Mouse (Mus musculus): ENCODE measurements around the gene Ofd1.

Gene Ofd1

DNA sequence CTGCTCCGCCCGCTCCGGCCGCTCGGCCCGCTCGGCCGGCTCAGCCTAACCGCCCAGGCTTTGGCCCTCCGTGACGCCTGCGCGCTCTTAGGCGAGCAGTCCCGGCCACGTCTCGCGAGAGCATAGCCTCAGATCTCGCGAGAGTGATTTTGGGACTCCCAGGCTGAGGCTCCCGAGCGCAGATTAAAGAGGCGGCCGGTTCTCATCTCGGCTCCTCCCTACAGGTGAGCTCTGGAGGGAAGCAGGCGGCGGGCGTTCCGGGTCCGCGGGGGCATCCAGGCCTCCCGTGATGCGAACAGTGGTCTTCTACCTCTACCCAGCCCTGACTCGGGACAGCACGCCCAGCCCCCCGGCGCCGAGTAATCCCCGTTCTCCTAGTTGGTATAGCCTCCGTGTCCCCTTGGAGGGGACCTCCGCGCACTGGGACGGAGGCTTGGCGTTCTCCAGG, at the start of gene Ofd1:
TSS of gene Ofd1 (minus strand) at position 89 of the 448 bp plus-strand sequence.
- DNase-seq (ENCODE audit: low spot score in 2 of 2), result peak; percentile 77 to 90

DNA sequence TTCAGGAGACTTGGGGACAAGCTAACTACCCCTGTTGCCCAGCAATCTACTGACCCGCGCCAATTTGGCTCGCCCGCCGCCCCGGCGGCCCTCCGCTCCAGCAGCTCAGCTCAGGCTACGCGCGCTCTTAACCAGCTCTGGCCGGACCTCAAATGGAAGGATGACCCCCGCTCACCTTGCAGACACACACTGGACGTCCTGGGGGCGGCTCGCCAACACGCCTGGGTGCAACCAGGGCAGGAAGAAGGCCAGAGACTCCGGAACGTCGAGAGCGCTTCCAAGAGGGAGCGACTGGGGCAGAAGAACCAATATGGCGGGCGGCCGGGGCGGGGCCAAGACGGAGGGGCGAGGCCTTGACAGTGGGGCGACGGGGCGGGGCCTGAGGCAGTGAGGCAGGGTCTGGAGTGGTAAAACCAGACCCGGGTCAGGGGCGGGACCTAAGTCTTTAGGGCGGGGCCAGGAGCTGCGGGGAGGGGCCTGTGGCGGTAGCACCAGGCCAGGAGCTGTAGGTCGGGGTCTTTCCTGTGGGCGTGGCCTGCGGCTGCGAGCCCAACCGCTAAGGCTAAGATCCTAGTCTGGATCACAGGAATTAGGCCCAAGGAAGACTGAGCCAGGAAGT, 39.0 kb upstream of the Ofd1 start, which contains the start of gene Rab9:
TSS of gene Rab9 (minus strand) at position 503 of the 619 bp plus-strand sequence.
- peak; percentile 85 for DNase-seq (ENCODE audit: low spot score in 2 of 2)

DNA sequence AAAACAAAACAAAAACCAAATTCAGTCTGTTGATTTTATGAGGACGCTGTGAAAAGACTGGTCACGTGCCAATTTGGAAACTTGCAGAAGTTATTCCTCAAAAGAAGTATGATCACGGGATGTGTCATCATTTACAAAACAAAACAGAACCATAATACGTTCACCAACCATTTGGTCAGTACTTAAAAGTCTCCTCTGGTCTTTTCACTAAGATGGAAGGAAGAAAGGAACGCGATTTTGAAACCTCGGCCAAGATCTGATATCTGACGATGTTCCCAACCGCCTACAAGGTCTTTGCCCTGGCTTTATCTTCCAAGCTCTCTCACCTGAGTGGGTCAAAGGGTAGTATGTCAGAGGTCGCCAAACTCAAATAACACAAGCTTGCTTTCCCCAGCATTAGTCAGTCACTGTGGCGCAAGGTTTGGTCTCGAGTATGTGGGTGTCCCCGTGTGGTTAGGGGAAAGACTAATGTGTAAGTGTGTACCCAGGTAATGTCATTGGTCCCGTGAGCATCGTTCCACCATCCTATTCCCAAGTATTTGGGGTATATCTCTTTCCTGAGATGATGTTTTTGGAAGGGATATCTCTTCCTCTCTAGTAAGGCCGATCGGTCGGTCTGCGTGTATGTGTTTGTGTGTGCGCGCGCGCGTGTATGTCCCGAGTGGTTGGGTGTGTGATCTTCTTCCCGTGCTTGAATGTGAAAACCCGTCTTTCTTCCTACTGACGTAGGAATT, 38.3 kb upstream of the Ofd1 start:
- peak in 1 of 2 experiments; percentile 5 for DNase-seq (ENCODE audit: low spot score in 2 of 2)

DNA sequence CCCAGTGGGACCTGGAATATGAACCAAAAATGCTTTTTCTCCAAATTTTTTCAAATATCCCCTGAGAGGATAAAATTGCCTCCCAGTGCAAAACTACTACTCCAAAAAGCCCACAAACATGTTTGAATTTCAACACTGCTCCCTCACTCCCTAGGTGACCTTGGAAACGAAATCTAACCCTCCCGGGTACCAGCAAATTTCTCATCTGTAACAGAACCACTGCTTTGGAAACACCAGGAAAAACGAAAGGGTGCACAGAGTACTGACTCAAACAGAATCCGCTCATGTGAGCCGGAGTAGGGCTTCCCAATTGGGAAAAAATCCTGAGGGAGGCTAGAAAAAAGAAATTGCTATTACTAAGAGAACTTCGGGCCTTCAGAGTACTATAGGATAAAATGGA, 36.9 kb upstream of the Ofd1 start:
- no peak for DNase-seq (ENCODE audit: low spot score in 2 of 2)

DNA sequence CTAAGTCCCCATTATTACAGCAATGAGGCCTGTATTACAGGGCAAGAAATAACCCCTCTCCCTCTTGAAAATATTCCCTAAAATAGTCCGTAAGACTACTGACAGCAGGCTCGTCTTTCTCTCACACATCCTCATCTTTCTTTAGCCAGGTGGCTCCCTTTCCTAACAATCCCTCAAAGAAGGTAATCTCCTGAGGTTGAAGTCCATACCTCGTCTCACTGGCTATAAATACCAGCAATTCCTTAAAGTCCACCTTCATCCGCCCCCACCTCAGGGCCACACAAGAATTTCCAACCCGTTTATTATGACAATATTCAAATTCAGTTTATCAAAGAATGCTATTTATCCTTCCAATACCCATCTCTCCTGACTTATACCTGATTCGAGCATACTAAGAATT, 32.1 kb upstream of the Ofd1 start:
- DNase-seq (ENCODE audit: low spot score in 2 of 2), result no peak

DNA sequence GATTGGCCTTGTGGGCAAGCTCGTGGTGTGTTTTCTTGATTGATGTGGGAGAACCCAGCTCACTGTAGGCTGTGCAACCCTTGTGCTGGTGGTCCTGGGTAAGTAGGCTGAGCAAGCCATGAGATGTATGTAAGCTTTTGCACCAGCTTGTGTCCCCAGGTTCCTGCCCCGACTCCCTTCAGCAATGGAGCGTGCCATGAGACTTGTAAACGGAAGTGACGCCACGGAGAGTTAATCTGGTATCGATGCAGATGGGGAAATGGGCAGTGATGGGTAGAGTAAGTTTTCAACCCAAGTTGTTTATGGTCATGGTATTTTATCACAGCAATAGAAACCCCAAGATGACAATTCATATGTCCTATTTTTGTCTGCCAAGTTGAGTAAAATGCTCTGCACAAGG, 27.8 kb upstream of the Ofd1 start:
- DNase-seq (ENCODE audit: low spot score in 2 of 2), result no peak

DNA sequence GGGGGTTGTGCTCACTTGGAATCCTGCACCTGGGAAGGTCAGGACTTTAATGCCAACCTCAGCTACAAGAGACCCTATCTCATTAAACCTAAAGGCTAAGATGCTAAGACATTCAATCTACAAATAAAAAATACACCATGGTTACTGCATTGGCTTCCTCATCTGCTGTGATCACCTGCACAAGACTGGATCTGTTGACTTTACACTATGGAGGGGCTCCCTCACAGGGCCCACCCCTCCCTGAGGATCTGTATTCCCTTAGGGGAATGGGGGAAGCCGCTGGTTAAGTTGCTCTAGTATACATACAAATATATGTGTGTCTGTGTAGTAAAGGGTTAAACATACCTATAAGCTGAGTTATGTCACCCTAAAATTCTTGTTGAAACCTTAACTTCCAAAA, 15.0 kb upstream of the Ofd1 start:
- no peak for DNase-seq (ENCODE audit: low spot score in 2 of 2)

DNA sequence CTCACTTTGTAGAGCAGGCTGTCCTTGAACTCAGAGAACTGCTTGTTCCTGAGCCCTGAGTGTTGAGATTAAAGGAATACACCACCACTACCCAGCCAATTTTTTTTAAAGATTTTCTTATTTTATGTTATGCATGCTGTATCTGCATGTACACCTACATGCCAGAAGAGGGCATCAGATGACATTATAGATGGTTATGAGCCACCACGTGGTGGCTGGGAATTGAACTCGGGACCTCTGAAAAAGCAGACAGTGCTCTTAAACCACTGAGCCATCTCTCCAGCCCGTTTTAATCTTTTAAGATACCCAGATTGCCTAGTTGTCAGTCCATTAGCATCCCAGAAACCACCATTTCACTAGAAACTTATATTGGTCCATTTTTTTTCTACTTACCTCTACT, 13.8 kb upstream of the Ofd1 start:
- DNase-seq (ENCODE audit: low spot score in 2 of 2), result no peak

DNA sequence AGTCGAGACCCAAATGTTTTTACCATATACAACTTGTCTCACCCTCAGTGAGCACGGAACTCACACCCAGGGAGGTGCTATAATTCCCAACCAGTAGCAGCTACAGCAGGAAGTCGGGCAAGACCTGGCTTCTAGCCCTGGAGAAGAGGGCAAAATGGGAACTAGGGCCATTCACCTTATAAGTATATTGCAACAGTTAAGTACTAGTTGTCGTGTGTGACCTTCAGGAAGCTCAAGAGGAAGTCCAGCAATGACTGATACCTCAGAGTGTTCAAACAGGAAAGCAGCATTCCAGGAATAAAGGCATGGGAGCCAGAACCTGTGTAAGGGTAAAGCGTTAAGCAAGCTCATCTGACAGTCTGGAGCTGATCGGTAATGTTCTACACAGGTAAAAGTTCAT, 13.0 kb upstream of the Ofd1 start:
- no peak for DNase-seq (ENCODE audit: low spot score in 2 of 2)

DNA sequence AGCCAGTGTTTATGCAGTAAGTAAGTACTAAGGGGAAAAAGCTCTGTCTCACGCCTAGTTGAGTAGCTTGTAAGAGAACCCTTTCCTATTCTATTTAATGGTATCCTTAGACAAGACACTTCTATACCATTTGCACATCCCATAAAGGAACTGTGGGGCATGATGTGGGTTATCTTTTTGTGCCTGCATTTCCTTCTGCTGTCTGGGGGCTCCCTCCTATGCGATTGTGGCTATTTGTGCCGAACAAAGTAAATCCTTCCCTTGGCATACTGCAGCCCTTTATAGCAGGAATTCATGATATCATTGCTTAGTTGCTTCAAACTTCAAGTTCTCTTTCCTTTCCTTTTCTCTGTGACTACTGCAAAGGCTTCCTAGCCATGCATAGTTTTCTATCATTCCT, 4.0 kb upstream of the Ofd1 start:
- DNase-seq (ENCODE audit: low spot score in 2 of 2), result no peak

DNA sequence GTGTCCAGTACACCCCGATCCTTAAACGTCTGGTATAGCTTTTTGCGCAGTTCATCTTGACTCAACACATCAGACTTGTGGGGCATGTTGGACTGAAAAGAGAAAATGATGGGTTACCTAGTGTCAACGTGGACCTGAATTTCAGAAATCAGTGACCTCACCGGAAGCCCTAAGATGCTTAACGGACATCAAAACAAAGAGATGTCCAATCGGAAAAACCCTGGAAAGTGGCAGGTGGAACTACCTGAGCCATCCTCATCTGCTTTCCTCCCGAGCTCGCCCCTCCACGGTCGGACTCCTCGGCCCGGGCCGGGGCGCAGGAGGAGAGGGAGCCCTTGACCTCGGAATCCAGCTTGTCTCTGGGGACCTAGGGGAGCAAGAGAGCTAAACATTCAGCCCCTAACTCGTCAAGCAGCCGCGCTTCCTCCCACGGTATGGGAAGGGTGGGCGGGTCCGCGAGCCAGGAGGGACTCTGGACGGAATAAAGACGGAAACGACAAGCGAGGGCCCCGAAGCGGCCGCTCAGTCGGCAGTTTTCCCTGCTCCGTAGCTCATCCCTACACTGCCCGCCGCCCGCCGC, 378 bp downstream of the Ofd1 start, which contains the start of gene Trappc2:
TSS of gene Trappc2 (plus strand) at position 539 of the 580 bp plus-strand sequence.
- DNase-seq (ENCODE audit: low spot score in 2 of 2), result peak in 1 of 2 experiments; percentile 6

DNA sequence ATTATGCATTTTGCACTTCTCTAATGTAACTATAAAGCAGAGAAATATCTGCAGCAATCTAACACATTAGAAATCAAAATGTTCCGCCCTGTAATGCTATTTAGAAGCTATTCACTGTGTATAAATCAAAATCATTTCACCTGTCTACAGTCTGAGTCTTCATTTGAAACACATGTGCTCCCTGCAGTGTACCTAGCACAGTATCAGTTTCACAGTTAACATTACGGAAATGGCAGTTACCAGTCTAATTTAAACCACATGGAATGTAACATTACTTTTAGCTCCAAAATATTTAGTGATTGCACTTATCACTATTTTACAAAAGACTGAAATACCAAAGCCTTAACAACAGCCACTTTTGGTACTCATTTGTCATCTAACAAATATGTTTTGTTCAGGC, 5.7 kb downstream of the Ofd1 start:
- DNase-seq (ENCODE audit: low spot score in 2 of 2), result no peak

DNA sequence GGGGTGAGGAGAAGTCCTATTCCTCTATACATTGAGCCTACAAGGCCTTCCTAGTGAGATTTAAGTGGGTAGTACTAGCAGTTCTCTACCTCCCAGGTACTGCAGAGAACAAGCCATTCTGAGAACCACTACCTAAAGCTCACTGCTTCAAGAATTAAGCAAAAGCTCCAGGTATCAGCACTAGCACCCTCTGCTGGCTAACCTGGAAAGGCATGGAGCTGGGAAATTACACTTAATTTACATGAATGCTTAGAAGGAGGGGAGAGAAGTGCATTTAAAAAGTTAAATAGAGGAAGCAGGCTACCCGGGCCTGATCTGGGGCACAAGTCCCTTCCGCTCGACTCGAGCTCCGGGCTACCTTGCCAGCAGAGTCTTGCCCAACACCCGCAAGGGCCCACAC, 24.3 kb downstream of the Ofd1 start:
- DNase-seq (ENCODE audit: low spot score in 2 of 2), result peak in 1 of 2 experiments; percentile 31

DNA sequence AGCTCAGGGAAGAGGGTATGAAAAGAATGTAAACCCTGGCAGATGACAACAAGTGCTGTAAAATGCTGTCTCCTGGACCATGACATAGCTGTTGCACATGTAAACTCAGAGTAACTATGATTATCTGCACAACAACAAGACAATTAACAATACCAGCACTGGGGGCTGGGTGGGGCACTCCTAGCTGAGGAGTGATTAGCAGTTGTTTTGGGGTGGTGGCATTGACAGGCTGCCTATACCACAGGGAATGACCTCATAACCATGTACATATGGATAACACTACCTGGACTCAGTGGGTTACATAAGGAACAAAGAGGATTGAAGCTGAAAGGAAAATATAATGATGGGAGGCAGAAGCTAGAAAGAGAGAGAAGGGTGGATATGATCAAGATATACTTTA, 32.6 kb downstream of the Ofd1 start:
- DNase-seq (ENCODE audit: low spot score in 2 of 2), result no peak

DNA sequence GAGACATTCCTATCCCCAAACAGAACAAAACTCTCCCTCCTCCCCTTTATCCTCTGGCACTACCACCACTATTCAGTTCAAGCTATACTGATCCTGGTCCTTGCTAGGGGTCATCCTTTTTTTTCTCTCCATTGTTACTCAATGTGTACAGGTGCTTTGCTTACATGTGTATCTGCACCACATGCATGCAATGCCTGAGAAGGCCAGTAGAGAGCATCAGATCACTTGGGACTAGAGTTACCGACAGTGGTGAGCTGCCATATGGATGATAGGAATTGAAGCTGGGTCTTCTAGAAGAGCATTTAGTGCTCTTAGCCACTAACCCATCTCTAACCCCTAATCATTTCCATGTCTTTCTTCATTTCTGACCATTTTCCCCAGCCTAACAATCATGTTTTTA, 46.8 kb downstream of the Ofd1 start:
- DNase-seq (ENCODE audit: low spot score in 2 of 2), result no peak

DNA sequence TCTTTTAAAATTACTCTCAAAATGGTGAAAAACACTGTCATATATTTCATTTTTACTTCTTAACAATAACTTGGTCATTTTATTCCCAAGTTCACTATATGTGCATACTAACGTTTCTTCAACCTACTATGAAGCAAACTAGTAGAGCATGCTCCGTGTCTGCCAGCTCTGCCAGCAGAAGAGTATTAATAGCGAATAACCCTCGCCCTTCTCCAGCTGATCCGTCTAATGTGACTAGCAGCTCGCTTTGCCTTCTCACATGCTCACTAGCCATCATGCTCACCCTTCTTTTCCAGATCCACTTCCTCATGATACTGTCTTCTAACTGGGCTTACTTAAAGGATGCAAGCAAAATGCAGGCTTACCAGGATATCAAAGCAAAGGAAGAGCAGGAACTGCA, 53.8 kb downstream of the Ofd1 start:
- DNase-seq (ENCODE audit: low spot score in 2 of 2), result no peak

DNA sequence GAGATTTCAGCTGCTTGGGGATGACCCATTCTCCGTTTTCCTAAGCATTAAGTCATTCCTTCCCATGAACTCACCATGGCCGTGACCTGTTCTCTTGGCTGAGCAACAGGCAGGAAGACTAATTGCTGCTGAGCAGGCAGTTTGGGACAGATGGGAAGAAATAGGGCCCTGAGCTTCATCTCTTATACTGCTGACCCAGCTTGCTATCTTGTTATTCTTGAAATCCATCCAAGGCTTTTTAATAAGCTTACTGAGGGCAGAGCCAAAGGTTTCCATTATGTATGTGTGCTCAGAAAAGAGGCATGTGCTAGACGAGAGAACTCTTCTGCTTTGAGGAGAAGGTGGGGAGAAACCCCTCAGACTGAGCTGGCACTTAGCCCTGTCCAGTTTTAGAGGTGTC, 55.6 kb downstream of the Ofd1 start:
- no peak for DNase-seq (ENCODE audit: low spot score in 2 of 2)

DNA sequence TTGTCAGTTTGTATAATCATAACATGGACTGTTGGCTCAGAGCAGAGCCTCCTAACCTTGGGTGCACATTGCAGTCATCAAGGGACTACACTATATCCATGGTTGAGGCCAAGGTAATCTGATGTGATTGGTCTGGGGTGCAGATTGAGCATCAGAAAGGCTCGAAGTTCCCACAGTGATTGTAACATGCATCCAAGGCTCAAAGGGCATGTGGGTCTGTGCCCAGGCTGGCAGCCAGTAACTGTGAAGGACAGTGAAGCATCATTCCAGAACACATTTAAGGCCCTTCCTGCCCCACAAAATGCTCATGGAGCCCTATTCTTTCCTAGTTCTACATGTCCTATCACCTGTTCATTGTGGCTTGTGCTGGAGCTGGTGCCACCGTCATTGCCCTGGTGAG, 56.9 kb downstream of the Ofd1 start:
- no peak for DNase-seq (ENCODE audit: low spot score in 2 of 2)

DNA sequence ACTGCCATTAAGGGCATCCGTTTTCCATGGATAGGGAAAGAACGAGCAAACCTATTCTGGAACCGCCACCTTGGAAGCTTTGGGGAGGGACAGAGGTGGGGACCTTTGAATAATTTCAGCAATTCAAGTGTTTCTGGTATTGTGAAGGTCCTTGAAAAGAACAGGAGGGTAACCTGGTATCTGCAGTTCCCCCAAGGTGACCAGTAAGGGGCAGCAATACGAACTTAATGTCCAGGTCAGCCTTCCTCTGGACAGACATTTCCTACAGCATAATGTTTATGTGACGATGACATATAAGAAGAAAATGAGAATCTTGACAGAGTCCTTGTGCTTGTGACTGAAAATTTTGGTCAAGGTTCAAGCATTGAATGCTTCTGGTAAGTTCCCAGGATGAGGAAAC, 61.9 kb downstream of the Ofd1 start:
- DNase-seq (ENCODE audit: low spot score in 2 of 2), result no peak

DNA sequence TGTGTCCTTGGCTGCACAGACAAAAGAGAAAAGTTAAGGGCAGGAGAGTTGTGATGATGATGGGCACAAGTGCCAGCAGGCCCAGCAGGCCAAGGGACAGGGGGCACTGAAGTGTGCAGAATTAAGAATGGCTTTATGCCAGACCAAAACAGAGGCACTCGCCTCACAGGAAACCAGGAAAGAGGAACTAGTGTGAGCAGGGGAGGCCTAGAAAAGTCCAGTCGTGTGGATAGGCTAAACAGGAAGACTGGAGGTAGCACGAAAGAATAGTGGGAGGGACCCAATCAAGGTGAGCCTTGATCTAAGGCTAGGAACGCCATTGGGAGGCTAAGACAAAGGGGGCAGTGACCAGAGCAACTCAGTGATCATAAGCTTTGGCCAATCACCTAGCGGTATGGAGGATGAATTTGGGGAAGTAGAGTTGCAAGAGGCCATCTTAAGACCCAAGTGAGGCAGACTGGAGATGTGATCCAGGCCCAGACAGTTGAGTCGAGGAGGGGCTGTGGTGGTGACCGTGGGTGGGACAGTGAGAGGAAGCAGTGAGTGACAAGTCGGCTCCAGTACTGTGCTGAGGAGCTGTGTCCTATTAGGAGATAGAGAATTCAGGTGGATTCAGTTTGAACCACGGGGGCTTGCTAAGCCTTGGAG, 63.7 kb downstream of the Ofd1 start:
- no peak for DNase-seq (ENCODE audit: low spot score in 2 of 2)

DNA sequence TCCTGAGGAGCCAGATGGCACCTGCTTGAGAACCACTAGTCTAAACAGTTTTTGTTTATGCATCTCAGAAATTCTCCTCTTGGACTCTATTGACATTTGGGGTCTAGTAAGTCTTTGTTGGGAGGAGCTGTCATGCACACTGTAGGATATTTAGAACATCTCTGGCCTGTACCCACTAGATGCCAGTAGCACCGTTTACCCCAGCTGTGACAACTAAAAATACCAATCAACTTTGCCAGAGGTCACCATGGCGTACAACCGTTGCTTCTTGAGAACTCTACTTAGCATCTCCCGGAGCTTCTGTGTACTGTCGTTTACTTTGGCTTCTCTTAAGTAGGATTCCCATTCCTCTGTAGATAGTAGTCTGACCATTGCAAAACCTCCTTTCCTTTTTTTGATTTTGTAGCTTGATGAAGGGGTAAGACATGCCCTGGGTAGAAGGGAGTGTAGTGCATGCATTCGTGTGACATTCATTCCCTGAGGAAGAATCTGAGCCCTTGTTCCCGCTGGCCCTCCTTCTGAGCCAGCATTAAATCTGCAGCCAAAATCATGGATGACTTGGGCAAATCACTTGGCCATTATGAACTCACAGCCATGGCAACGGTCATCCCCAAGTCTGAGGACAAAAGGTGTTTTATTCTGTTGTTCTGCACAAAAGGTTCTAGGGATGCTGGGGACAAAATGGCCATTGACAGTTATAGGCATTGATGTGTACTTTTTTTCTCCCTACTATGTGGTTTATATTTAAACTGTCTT, 74.9 kb downstream of the Ofd1 start:
- DNase-seq (ENCODE audit: low spot score in 2 of 2), result no peak

DNA sequence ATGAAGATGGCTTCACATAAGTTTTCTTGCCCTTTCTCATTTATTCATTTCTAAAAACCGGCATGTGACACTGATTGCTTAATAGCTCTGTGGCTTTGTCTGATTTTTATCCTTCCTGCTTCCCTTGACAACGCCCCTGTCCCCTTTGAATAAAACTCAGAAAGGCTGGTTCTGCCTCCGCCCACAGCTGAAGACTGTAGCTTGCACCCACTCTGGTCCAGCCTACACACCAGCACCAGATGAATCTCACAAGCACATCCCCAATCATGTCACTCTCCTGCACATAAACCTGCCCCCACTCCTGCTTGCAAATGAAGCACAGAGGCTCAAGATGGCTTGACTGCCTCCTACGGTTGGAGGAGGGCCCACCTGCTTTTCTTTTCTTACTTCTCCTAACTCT, 80.0 kb downstream of the Ofd1 start:
- DNase-seq (ENCODE audit: low spot score in 2 of 2), result peak; percentile 47 to 66

Data from frontal cortex, postnatal 36 days (tissue).